Mouse (Mus musculus) MEL (cell line): ENCODE measurements around the gene Zbtb20. TPM values are rescaled to one million over a fixed set of nuclear protein-coding genes. Genes with fewer than 3 reads are reported as not detected.
A peak's percentile ranks its signal among the peaks of the same experiment; 100 is the strongest.

Source experiments
- DNase-seq: peaks from one replicate; pipeline ENCODE4 v3.0.0; 2011; ENCODE audit warnings: low read depth, low spot score
- H3K27ac ChIP-seq: 2 replicates; pipeline ENCODE4 v1.5.1; 2012; ENCODE audit warnings: low read depth, mild to moderate bottlenecking, control low read depth, low read length, moderate library complexity; ENCODE audit not compliant: control insufficient read depth
- H3K27me3 ChIP-seq, 2 experiments: fragments of 150-350 bp in 1 of 2; sonication (generic) in 1 of 2; 2 replicates each; pipeline ENCODE4 v1.6.1; 2012; ENCODE audit warnings: low read length in 2 of 2, mild to moderate bottlenecking in 2 of 2, improper control_type of control experiment in 1 of 2, moderate library complexity in 1 of 2; ENCODE audit not compliant: insufficient read depth in 2 of 2, control insufficient read depth in 1 of 2
- H3K36me3 ChIP-seq, 2 experiments: 2 replicates each; pipeline ENCODE4 v1.6.1; 2012 to 2014; ENCODE audit warnings: low read length in 2 of 2, improper control_type of control experiment in 1 of 2, inconsistent platforms in 1 of 2, mild to moderate bottlenecking in 1 of 2; ENCODE audit not compliant: insufficient read depth in 2 of 2, control insufficient read depth in 1 of 2
- H3K4me1 ChIP-seq, 2 experiments: fragments of 150-350 bp in 1 of 2; sonication (generic) in 1 of 2; 2 replicates each; pipeline ENCODE4 v1.6.1; 2012; ENCODE audit warnings: low read length in 2 of 2, improper control_type of control experiment in 1 of 2, mild to moderate bottlenecking in 1 of 2; ENCODE audit not compliant: insufficient read depth in 2 of 2, control insufficient read depth in 1 of 2
- H3K4me3 ChIP-seq, 2 experiments: fragments of 150-350 bp in 1 of 2; sonication (generic) in 1 of 2; 2 replicates each; pipeline ENCODE4 v1.5.1; 2012; ENCODE audit warnings: low read depth in 2 of 2, low read length in 2 of 2, mild to moderate bottlenecking in 2 of 2, moderate library complexity in 2 of 2, control low read depth in 1 of 2, improper control_type of control experiment in 1 of 2; ENCODE audit not compliant: control insufficient read depth in 1 of 2, insufficient read depth in 1 of 2
- H3K79me2 ChIP-seq: 2 replicates; pipeline ENCODE4 v1.6.1; 2012; ENCODE audit warnings: mild to moderate bottlenecking, low read length, moderate library complexity; ENCODE audit not compliant: control insufficient read depth, poor library complexity, insufficient read depth
- H3K9ac ChIP-seq: 2 replicates; pipeline ENCODE4 v1.6.1; 2012; ENCODE audit warnings: low read depth, mild to moderate bottlenecking, control low read depth, low read length, moderate library complexity; ENCODE audit not compliant: control insufficient read depth, poor library complexity, severe bottlenecking
- H3K9me3 ChIP-seq: fragments of 150-350 bp; sonication (generic); replicated peaks from 2 replicates; pipeline ENCODE4 v1.6.1; 2012; ENCODE audit warnings: mild to moderate bottlenecking, low read length, improper control_type of control experiment, moderate library complexity; ENCODE audit not compliant: insufficient read depth
- CHD2 ChIP-seq: IDR thresholded peaks from 2 replicates; pipeline ENCODE4 v1.6.1; 2011; ENCODE audit warnings: low read length, improper control_type of control experiment
- CTCF ChIP-seq, 3 experiments: IDR thresholded peaks in 2 of 3; conservative IDR thresholded peaks in 1 of 3; 2 replicates each; pipeline ENCODE4 v1.5.1; 2011 to 2012; ENCODE audit warnings: low read length in 3 of 3, low read depth in 2 of 3, mild to moderate bottlenecking in 2 of 3, improper control_type of control experiment in 1 of 3, inconsistent platforms in 1 of 3, mixed read lengths in 1 of 3, moderate library complexity in 1 of 3; ENCODE audit not compliant: control insufficient read depth in 1 of 3, insufficient read depth in 1 of 3, poor library complexity in 1 of 3, severe bottlenecking in 1 of 3
- ELF1 ChIP-seq: IDR thresholded peaks from 2 replicates; pipeline ENCODE4 v1.6.1; 2014; ENCODE audit warnings: low read depth, mild to moderate bottlenecking, inconsistent platforms, low read length, improper control_type of control experiment, moderate library complexity
- EP300 ChIP-seq, 2 experiments: IDR thresholded peaks; 2 replicates each; pipeline ENCODE4 v1.6.1; 2011; ENCODE audit warnings: improper control_type of control experiment in 2 of 2, low read length in 2 of 2, low read depth in 1 of 2, mild to moderate bottlenecking in 1 of 2
- GABPA ChIP-seq: IDR thresholded peaks from 2 replicates; pipeline ENCODE4 v1.6.1; 2012; ENCODE audit warnings: low read depth, mild to moderate bottlenecking, inconsistent platforms, low read length, improper control_type of control experiment, moderate library complexity
- HCFC1 ChIP-seq: IDR thresholded peaks from 2 replicates; pipeline ENCODE4 v1.6.1; 2012; ENCODE audit warnings: low read depth, mild to moderate bottlenecking, inconsistent platforms, low read length, improper control_type of control experiment, moderate library complexity
- KAT2A ChIP-seq: conservative IDR thresholded peaks from 2 replicates; pipeline ENCODE4 v1.6.1; 2012; ENCODE audit warnings: low read depth, low read length, improper control_type of control experiment, inconsistent platforms
- MEF2A ChIP-seq: IDR thresholded peaks from 2 replicates; pipeline ENCODE4 v1.6.1; 2014; ENCODE audit warnings: low read depth, mild to moderate bottlenecking, inconsistent platforms, low read length, improper control_type of control experiment; ENCODE audit not compliant: poor library complexity, insufficient replicate concordance, severe bottlenecking; ENCODE audit errors: extremely low read depth
- MXI1 ChIP-seq: IDR thresholded peaks from 2 replicates; pipeline ENCODE4 v1.6.1; 2011; ENCODE audit warnings: mild to moderate bottlenecking, low read depth, low read length, improper control_type of control experiment
- MYC ChIP-seq: IDR thresholded peaks from 2 replicates; pipeline ENCODE4 v1.6.1; 2011; ENCODE audit warnings: low read depth, mild to moderate bottlenecking, low read length, improper control_type of control experiment, moderate library complexity
- NELFE ChIP-seq: IDR thresholded peaks from 2 replicates; pipeline ENCODE4 v1.6.1; 2011; ENCODE audit warnings: low read depth, low read length, improper control_type of control experiment
- NRF1 ChIP-seq: IDR thresholded peaks from 2 replicates; pipeline ENCODE4 v1.6.1; 2014; ENCODE audit warnings: low read depth, mild to moderate bottlenecking, inconsistent platforms, low read length, improper control_type of control experiment, moderate library complexity; ENCODE audit not compliant: poor library complexity, insufficient read depth, severe bottlenecking
- POLR2A ChIP-seq, 2 experiments: IDR thresholded peaks; 2 replicates each; pipeline ENCODE4 v1.6.1; 2011 to 2012; ENCODE audit warnings: low read length in 2 of 2, mild to moderate bottlenecking in 2 of 2, control low read depth in 1 of 2, improper control_type of control experiment in 1 of 2, low read depth in 1 of 2, moderate library complexity in 1 of 2; ENCODE audit not compliant: control insufficient read depth in 1 of 2, insufficient read depth in 1 of 2, poor library complexity in 1 of 2
- POLR2AphosphoS2 ChIP-seq: IDR thresholded peaks from 2 replicates; pipeline ENCODE4 v1.6.1; 2011; ENCODE audit warnings: low read length, improper control_type of control experiment
- POLR2AphosphoS5 ChIP-seq: IDR thresholded peaks from 2 replicates; pipeline ENCODE4 v1.6.1; 2012; ENCODE audit warnings: low read depth, borderline replicate concordance, mild to moderate bottlenecking, inconsistent platforms, low read length, moderate library complexity, mixed read lengths
- RAD21 ChIP-seq: IDR thresholded peaks from 2 replicates; pipeline ENCODE4 v1.6.1; 2011; ENCODE audit warnings: mild to moderate bottlenecking, low read depth, low read length, improper control_type of control experiment
- RCOR1 ChIP-seq: IDR thresholded peaks from 2 replicates; pipeline ENCODE4 v1.6.1; 2012; ENCODE audit warnings: low read depth, mild to moderate bottlenecking, inconsistent platforms, low read length, improper control_type of control experiment
- SIN3A ChIP-seq: IDR thresholded peaks from 2 replicates; pipeline ENCODE4 v1.6.1; 2012; ENCODE audit warnings: low read length, improper control_type of control experiment, inconsistent platforms
- ZC3H11A ChIP-seq: IDR thresholded peaks from 2 replicates; pipeline ENCODE4 v1.6.1; 2012; ENCODE audit warnings: low read depth, mild to moderate bottlenecking, inconsistent platforms, low read length, improper control_type of control experiment
- ZKSCAN1 ChIP-seq: IDR thresholded peaks from 2 replicates; pipeline ENCODE4 v1.6.1; 2012; ENCODE audit warnings: low read depth, mild to moderate bottlenecking, inconsistent platforms, low read length, improper control_type of control experiment, moderate library complexity
- ZMIZ1 ChIP-seq: IDR thresholded peaks from 2 replicates; pipeline ENCODE4 v1.6.1; 2012; ENCODE audit warnings: low read depth, mild to moderate bottlenecking, inconsistent platforms, low read length, improper control_type of control experiment, moderate library complexity
- ZNF384 ChIP-seq: IDR thresholded peaks from 2 replicates; pipeline ENCODE4 v1.6.1; 2012; ENCODE audit warnings: low read depth, mild to moderate bottlenecking, inconsistent platforms, low read length, improper control_type of control experiment
- polyA plus RNA-seq, 2 experiments: library from polyadenylated mRNA; stranded (reverse) in 1 of 2; unstranded in 1 of 2; fragments of >175 nt in 1 of 2; fragments of >200 nt in 1 of 2; gene quantifications; 2 replicates each; pipeline versions ENCODE4 v1.2.1 to v1.2.4; 2012; ENCODE audit warnings: low replicate concordance in 2 of 2, low read depth in 1 of 2; ENCODE audit not compliant: insufficient read length in 2 of 2, insufficient read depth in 1 of 2, missing spikeins in 1 of 2
- total RNA-seq: library from RNA; depleted of rRNA; stranded (reverse); fragments of 300-350 nt; gene quantifications from 2 replicates; pipeline ENCODE4 v1.2.3, GENCODE M21; 2012

Zbtb20 gene
- total and polyA plus RNA-seq, 3 experiments: 0.17 to 0.27 TPM; not detected in 1

DNA sequence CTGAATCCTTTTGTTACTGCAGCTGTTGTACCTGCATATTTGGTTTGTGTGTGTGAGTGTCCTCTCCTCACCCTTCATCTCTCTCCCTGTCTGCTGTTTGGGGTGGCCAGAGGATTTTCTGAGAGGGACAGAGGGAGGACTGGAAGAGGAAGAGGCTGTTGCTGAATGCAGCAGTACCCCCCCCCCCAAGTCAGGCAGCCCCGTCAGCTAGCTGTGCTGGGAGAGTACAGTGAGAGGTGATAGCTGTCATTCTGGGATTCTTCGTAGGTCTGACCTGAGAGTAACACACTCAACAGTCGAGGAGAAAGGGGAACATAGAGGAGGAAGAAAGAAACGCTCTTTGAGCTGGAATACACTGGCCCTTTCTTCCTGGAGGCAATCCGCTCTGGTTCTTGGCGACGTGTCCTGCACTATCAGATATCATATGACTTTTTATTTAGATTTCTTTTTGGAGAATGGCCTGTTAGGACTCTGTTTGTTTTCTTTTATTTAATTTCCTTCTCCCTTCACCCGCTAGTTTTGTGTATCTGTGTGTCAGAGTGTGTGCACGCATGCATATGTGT lies 630.6 kb downstream of the Zbtb20 start:
- H3K4me3 ChIP-seq: no peak overlapping the region
- H3K4me1 ChIP-seq: peaks cover 0 to 7% of the 10 kb centered on the region in 2 experiments; a peak in 2 of 4 replicates
- H3K27me3 ChIP-seq: peaks cover 5 to 14% of the 10 kb centered on the region in 2 experiments
- no peak overlapping the region for H3K9ac ChIP-seq
- H3K36me3 ChIP-seq: peaks cover 0 to 7% of the 10 kb centered on the region in 2 experiments; a peak in 1 of 4 replicates
- TF ChIP-seq MYC (no peak), POLR2A (IDR thresholded peaks at IDR 0.05; ENCODE audit: control insufficient read depth in 1 of 2, insufficient read depth in 1 of 2, low read depth in 1 of 2, low read length in 2 of 2, poor library complexity in 1 of 2) (no peak), HCFC1 (no peak), CTCF (IDR thresholded peaks at IDR 0.05 in 2 of 3, conservative IDR thresholded peaks at IDR 0.05 in 1 of 3; ENCODE audit: control insufficient read depth in 1 of 3, insufficient read depth in 1 of 3, low read depth in 2 of 3, low read length in 3 of 3, poor library complexity in 1 of 3, severe bottlenecking in 1 of 3) (no peak), NELFE (no peak), SIN3A (no peak), GABPA (no peak), KAT2A (no peak), CHD2 (no peak), ELF1 (no peak)
- TF ChIP-seq, all 39 proteins: peak for 0
- H3K9me3 ChIP-seq: no peaks in the 10 kb centered on the region
- no peaks in the 10 kb centered on the region for H3K79me2 ChIP-seq
- peak; percentile 16 for DNase-seq
- no peak overlapping the region for H3K27ac ChIP-seq

DNA sequence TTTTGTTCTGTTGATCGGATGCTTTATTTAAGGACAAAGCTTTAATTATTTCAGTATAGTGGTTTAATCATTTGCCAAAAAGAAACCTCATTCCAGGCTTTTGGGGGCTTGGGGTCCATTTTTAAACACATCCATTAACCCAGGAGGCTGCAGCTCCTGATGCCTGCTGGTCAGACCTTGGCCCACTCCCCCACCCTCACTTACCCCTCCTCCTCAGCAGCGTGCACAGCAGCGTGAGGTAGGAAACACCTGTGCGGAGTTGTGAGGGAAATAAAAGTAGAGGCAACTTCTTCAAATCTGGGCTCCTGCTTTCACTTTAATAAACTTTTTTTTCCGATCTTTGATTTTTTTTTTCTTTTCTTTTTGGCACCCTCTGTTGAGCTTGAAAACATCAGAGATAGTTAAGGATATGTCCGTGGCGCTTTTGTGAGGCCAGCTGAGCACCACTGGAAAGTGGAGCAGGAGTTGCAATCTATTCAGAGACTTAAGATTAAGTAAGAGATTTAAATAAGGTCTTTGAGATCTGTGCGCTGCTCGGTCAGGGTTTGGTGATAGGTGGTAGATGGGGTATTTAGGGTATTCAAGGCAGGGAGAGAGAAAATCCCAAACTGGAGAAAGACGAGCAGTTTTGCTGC lies 631.2 kb downstream of the Zbtb20 start:
- Histone ChIP-seq H3K27ac (no peak overlapping the region), H3K79me2 (no peaks in the 10 kb centered on the region), H3K9ac (no peak overlapping the region), H3K4me3 (no peak overlapping the region), H3K27me3 (peaks cover 5 to 14% of the 10 kb centered on the region in 2 experiments), H3K4me1 (peaks cover 0 to 7% of the 10 kb centered on the region in 2 experiments; a peak in 2 of 4 replicates), H3K9me3 (no peaks in the 10 kb centered on the region), H3K36me3 (peaks cover 0 to 7% of the 10 kb centered on the region in 2 experiments; a peak in 1 of 4 replicates)
- TF ChIP-seq CTCF (IDR thresholded peaks at IDR 0.05 in 2 of 3, conservative IDR thresholded peaks at IDR 0.05 in 1 of 3; ENCODE audit: control insufficient read depth in 1 of 3, insufficient read depth in 1 of 3, low read depth in 2 of 3, low read length in 3 of 3, poor library complexity in 1 of 3, severe bottlenecking in 1 of 3) (no peak), RAD21 (no peak), GABPA (no peak), MEF2A (no peak), ZKSCAN1 (no peak), ZC3H11A (no peak), EP300 (IDR thresholded peaks at IDR 0.05; ENCODE audit: low read depth in 1 of 2, low read length in 2 of 2) (no peak), MXI1 (no peak), ZNF384 (no peak), CHD2 (no peak), HCFC1 (no peak), NRF1 (no peak), ZMIZ1 (no peak), MYC (no peak), POLR2AphosphoS2 (no peak), POLR2AphosphoS5 (no peak), RCOR1 (no peak), SIN3A (no peak)
- no peak for DNase-seq
